In genomic region chr2:69669853-69670252, GRCm38 (mm10) we compare ENCODE assay signal across 20 mouse cellular contexts. TPM values are rescaled to one million over a fixed set of nuclear protein-coding genes. Genes with fewer than 3 reads are reported as not detected.
A peak's percentile ranks its signal among the peaks of the same experiment; 100 is the strongest.
DNase-seq lines count a peak whose midpoint lies in the region; ATAC-seq lines count a peak whose summit lies in the region.
"Had no signal": no experiment of that assay in that cellular context is flagged by ENCODE, and none has a peak within 500 bp of the region (broad histone marks: within the 10 kb centered on the region; RNA-seq: fewer than 3 reads in every experiment).

Klhl41 (plus strand) TSS chr2:69670120.

- no peak within 1 kb of the TSS for H3K9ac ChIP-seq in embryonic facial prominence, embryonic 14.5 days (ENCODE audit: low read depth, low read length)
- peak within 1 kb of the TSS; percentile 56 for H3K9ac ChIP-seq in heart, embryonic 12.5 days
- H3K9ac ChIP-seq: embryonic facial prominence, embryonic 13.5 days; forebrain, embryonic 13.5 days; neural tube, embryonic 13.5 days had no signal

- ATAC-seq in embryonic facial prominence, embryonic 14.5 days (ENCODE audit: low read depth), result peak; percentile 59; the same call in 1 of the 2 replicates
- ATAC-seq in heart, embryonic 12.5 days (ENCODE audit: insufficient number of reproducible peaks, low FRiP score), result no peak
- ATAC-seq: forebrain, embryonic 13.5 days; intestine, embryonic 16.5 days had no signal

- peak; percentile 52 for DNase-seq in embryonic facial prominence, embryonic 14.5 days (ENCODE audit: low spot score)
- DNase-seq in embryonic facial prominence, embryonic 10.5 days (ENCODE audit: low spot score), result no peak
- peak; percentile 18 for DNase-seq in gastrocnemius, postnatal 10 days
- peak; percentile 30 for DNase-seq in heart, postnatal 4 days
- DNase-seq in cerebellum, adult 9-10 months, result no peak
- no peak for DNase-seq in T-cell, adult 2 months (ENCODE audit: low spot score)
- no peak for DNase-seq in thymus, adult 18-20 months
- DNase-seq: adrenal gland, adult 8-10 months; cerebellum, postnatal 36 days; kidney, postnatal 36 days; lung, adult 18-20 months had no signal

- H3K27ac ChIP-seq in embryonic facial prominence, embryonic 14.5 days (replicated peaks; ENCODE audit: low read depth, low read length), result no peak within 1 kb of the TSS; the same call in 1 of the 2 replicates
- no peak within 1 kb of the TSS for H3K27ac ChIP-seq in embryonic facial prominence, embryonic 10.5 days (replicated peaks)
- H3K27ac ChIP-seq in heart, embryonic 12.5 days (ENCODE audit: poor library complexity, severe bottlenecking), result peak within 1 kb of the TSS; percentile 74
- H3K27ac ChIP-seq: embryonic facial prominence, embryonic 13.5 days; forebrain, embryonic 13.5 days; hindbrain, embryonic 10.5 days; neural tube, embryonic 13.5 days; stomach, postnatal 0 days had no signal

- no peaks in the 10 kb centered on the region for H3K9me3 ChIP-seq in embryonic facial prominence, embryonic 14.5 days (ENCODE audit: control insufficient read depth, low read length)
- no peaks in the 10 kb centered on the region for H3K9me3 ChIP-seq in embryonic facial prominence, embryonic 10.5 days
- no peaks in the 10 kb centered on the region for H3K9me3 ChIP-seq in heart, embryonic 12.5 days (replicated peaks)
- H3K9me3 ChIP-seq: embryonic facial prominence, embryonic 13.5 days; forebrain, embryonic 13.5 days; hindbrain, embryonic 10.5 days; neural tube, embryonic 13.5 days had no signal

- H3K4me3 ChIP-seq in embryonic facial prominence, embryonic 14.5 days (ENCODE audit: low read depth, low read length), result peak within 1 kb of the TSS; percentile 11; the same call in 1 of the 2 replicates
- H3K4me3 ChIP-seq in embryonic facial prominence, embryonic 10.5 days, result no peak within 1 kb of the TSS
- peak within 1 kb of the TSS; percentile 40 for H3K4me3 ChIP-seq in heart, embryonic 12.5 days
- H3K4me3 ChIP-seq: embryonic facial prominence, embryonic 13.5 days; forebrain, embryonic 13.5 days; hindbrain, embryonic 10.5 days; neural tube, embryonic 13.5 days had no signal

- H3K27me3 ChIP-seq in embryonic facial prominence, embryonic 14.5 days (replicated peaks; ENCODE audit: control insufficient read depth, insufficient read depth, low read length), result no peaks in the 10 kb centered on the region
- no peaks in the 10 kb centered on the region for H3K27me3 ChIP-seq in embryonic facial prominence, embryonic 10.5 days (replicated peaks; ENCODE audit: low read depth, poor library complexity, severe bottlenecking)
- H3K27me3 ChIP-seq in heart, embryonic 12.5 days (replicated peaks), result no peaks in the 10 kb centered on the region
- H3K27me3 ChIP-seq: embryonic facial prominence, embryonic 13.5 days; forebrain, embryonic 13.5 days; neural tube, embryonic 13.5 days had no signal

- no peak within 1 kb of the TSS for H3K4me2 ChIP-seq in embryonic facial prominence, embryonic 14.5 days (ENCODE audit: low read depth, low read length)
- peak within 1 kb of the TSS; percentile 63 for H3K4me2 ChIP-seq in heart, embryonic 12.5 days
- H3K4me2 ChIP-seq: embryonic facial prominence, embryonic 13.5 days; forebrain, embryonic 13.5 days; neural tube, embryonic 13.5 days had no signal

- no peaks in the 10 kb centered on the region for H3K4me1 ChIP-seq in embryonic facial prominence, embryonic 14.5 days (ENCODE audit: control insufficient read depth, insufficient read depth, low read length)
- H3K4me1 ChIP-seq in embryonic facial prominence, embryonic 10.5 days, result no peaks in the 10 kb centered on the region
- peaks cover 10% of the 10 kb centered on the region; the same call in 1 of the 2 replicates for H3K4me1 ChIP-seq in heart, embryonic 12.5 days (replicated peaks)
- H3K4me1 ChIP-seq: embryonic facial prominence, embryonic 13.5 days; forebrain, embryonic 13.5 days; neural tube, embryonic 13.5 days had no signal

- H3K36me3 ChIP-seq in embryonic facial prominence, embryonic 14.5 days (ENCODE audit: control insufficient read depth, insufficient read depth, low read length), result peaks cover 5% of the 10 kb centered on the region; the same call in 1 of the 2 replicates
- H3K36me3 ChIP-seq in embryonic facial prominence, embryonic 10.5 days (replicated peaks), result peaks cover 22% of the 10 kb centered on the region
- peaks cover 12% of the 10 kb centered on the region; the same call in 1 of the 2 replicates for H3K36me3 ChIP-seq in heart, embryonic 12.5 days

- 78% methylated on average over 9 of the region's 9 CpGs for WGBS in embryonic facial prominence, embryonic 14.5 days
- 87% methylated on average over 9 of the region's 9 CpGs for WGBS in embryonic facial prominence, embryonic 10.5 days
- WGBS in heart, embryonic 12.5 days, result 52% methylated on average over 9 of the region's 9 CpGs

RNA-seq across cellular contexts. Expression of gene Klhl41, which starts in this region (rescaled TPM):
- 25.5 and 34.1 TPM in 2 replicates for polyA plus RNA-seq in embryonic facial prominence, embryonic 14.5 days (2014; fragmentation: Nextera tagmentation; extraction: Ambion mirVana)
- polyA plus RNA-seq in embryonic facial prominence, embryonic 10.5 days (2016; fragmentation: Nextera tagmentation; extraction: Ambion mirVana), result 0.39 and 0.40 TPM in 2 replicates
- total RNA-seq in gastrocnemius, postnatal 10 days (2021), result 100 to 1,000 TPM; 508 to 520 TPM
- polyA plus RNA-seq in heart, embryonic 12.5 days (2016; fragmentation: Nextera tagmentation; extraction: Ambion mirVana), result 16.6 and 17.3 TPM in 2 replicates
- 10 to 100 TPM; 86.3 to 87.5 TPM for total RNA-seq in heart, postnatal 4 days (2021)
- total RNA-seq: midbrain, postnatal 0 days had no signal
- polyA plus RNA-seq: midbrain, postnatal 0 days; spleen, adult 2 months had no signal

Comparison
In these comparisons a context has a peak if more than half of its experiments do, and no peak if none do; other contexts are left out.
1. RNA of gene Klhl41 (total RNA-seq): 508 to 520 TPM in gastrocnemius, postnatal 10 days; 86.3 to 87.5 TPM in heart, postnatal 4 days; every median in the first group is over 4 times any median in the second.
2. RNA of gene Klhl41 (polyA plus RNA-seq): 25.5 to 34.1 TPM in embryonic facial prominence, embryonic 14.5 days and 16.6 to 17.3 TPM in heart, embryonic 12.5 days; 0.39 to 0.40 TPM in embryonic facial prominence, embryonic 10.5 days; every median in the first group is over 10 times any median in the second.
3. DNase-seq: peak in embryonic facial prominence, embryonic 14.5 days (single experiment), gastrocnemius, postnatal 10 days (single experiment) and heart, postnatal 4 days (single experiment); none in embryonic facial prominence, embryonic 10.5 days (single experiment), cerebellum, adult 9-10 months (single experiment), T-cell, adult 2 months (single experiment) and thymus, adult 18-20 months (0 of 2).